Mouse (Mus musculus): ENCODE results near the gene Rcc2.

- TF ChIP-seq CTCF (IDR thresholded peaks at IDR 0.05; ENCODE audit: insufficient read depth, low read length) (no peak), POLR2A (IDR thresholded peaks at IDR 0.05; ENCODE audit: borderline replicate concordance, extremely low read depth, low read depth, low read length) (peak; percentile 47; the same call in 1 of the 2 replicates)
Measured at GRCm38 (mm10) chr4:140699441-140700127, 757 bp upstream of the Rcc2 start.
